Mouse (Mus musculus) cortical plate, adult 2 months (tissue): ENCODE data around the gene Tmc6. TPM values are rescaled to one million over a fixed set of nuclear protein-coding genes. Genes with fewer than 3 reads are reported as not detected.
"Not testable (repeated sequence)": the region's sequence is repeated elsewhere in the genome, so short reads cannot be mapped to it uniquely, and the experiment has no call there.

Experiments used
- H3K27ac ChIP-seq: fragments of 200-500 bp; 2 replicates; pipeline ENCODE4 v1.5.1; 2012; ENCODE audit warnings: low read length, control low read depth, inconsistent platforms; ENCODE audit not compliant: insufficient read depth
- H3K4me1 ChIP-seq: fragments of 200-500 bp; 2 replicates; pipeline ENCODE4 v1.6.1; 2011; ENCODE audit warnings: low read length; ENCODE audit not compliant: control insufficient read depth, insufficient read depth
- H3K4me3 ChIP-seq: fragments of 200-500 bp; 2 replicates; pipeline ENCODE4 v1.5.1; 2011; ENCODE audit warnings: mild to moderate bottlenecking, low read length, control low read depth; ENCODE audit not compliant: insufficient read depth
- CTCF ChIP-seq: fragments of 200-500 bp; IDR thresholded peaks from 2 replicates; pipeline ENCODE4 v1.5.1; 2011; ENCODE audit warnings: mild to moderate bottlenecking, control low read depth, low read length; ENCODE audit not compliant: insufficient read depth; ENCODE audit errors: extremely low read depth
- POLR2A ChIP-seq: fragments of 200-500 bp; IDR thresholded peaks from 2 replicates; pipeline ENCODE4 v1.6.1; 2011; ENCODE audit warnings: mild to moderate bottlenecking, low read length, control low read depth; ENCODE audit not compliant: insufficient read depth; ENCODE audit errors: extremely low read depth
- polyA plus RNA-seq: library from polyadenylated mRNA; depleted of rRNA; stranded (reverse); fragments of >200 nt; gene quantifications from 2 replicates; pipeline ENCODE4 v1.2.3, GENCODE M21; 2012

The Tmc6 gene
- polyA plus RNA-seq, 1 experiment: 9.7 TPM

GRCm38 (mm10) chr11:117824060-117824969, 42.3 kb upstream of the Tmc6 start:
- H3K4me1 ChIP-seq: no peaks in the 10 kb centered on the region; the same call in 1 of the 2 replicates
- no peak overlapping the region for H3K4me3 ChIP-seq
- no peak overlapping the region for H3K27ac ChIP-seq
- peak; percentile 92 for TF ChIP-seq CTCF
- TF ChIP-seq POLR2A: no peak

- no peak for TF ChIP-seq CTCF
- no peak for TF ChIP-seq POLR2A
- Histone ChIP-seq H3K4me3 (no peak overlapping the region), H3K27ac (no peak overlapping the region), H3K4me1 (no peaks in the 10 kb centered on the region; the same call in 1 of the 2 replicates)
These were observed 41.4 kb upstream of the Tmc6 start for GRCm38 (mm10) chr11:117823411-117823810.

GRCm38 (mm10) chr11:117822728-117823241, 40.8 kb upstream of the Tmc6 start:
- no peak for TF ChIP-seq CTCF
- no peak for TF ChIP-seq POLR2A
- H3K4me3 ChIP-seq: no peak overlapping the region
- no peak overlapping the region for H3K27ac ChIP-seq
- no peaks in the 10 kb centered on the region; the same call in 1 of the 2 replicates for H3K4me1 ChIP-seq

GRCm38 (mm10) chr11:117821868-117822267, 39.9 kb upstream of the Tmc6 start:
- Histone ChIP-seq H3K4me1 (no peaks in the 10 kb centered on the region; the same call in 1 of the 2 replicates), H3K27ac (no peak overlapping the region), H3K4me3 (no peak overlapping the region)
- TF ChIP-seq CTCF: no peak
- no peak for TF ChIP-seq POLR2A

- Histone ChIP-seq H3K4me1 (peaks cover 2% of the 10 kb centered on the region; the same call in 1 of the 2 replicates), H3K27ac (no peak overlapping the region), H3K4me3 (no peak overlapping the region)
- TF ChIP-seq CTCF: no peak
- TF ChIP-seq POLR2A: no peak
These were observed 38.2 kb upstream of the Tmc6 start for GRCm38 (mm10) chr11:117820173-117820572.

- H3K27ac ChIP-seq: no peak overlapping the region
- no peak overlapping the region for H3K4me3 ChIP-seq
- H3K4me1 ChIP-seq: peaks cover 2% of the 10 kb centered on the region; the same call in 1 of the 2 replicates
- TF ChIP-seq POLR2A: no peak
- TF ChIP-seq CTCF: no peak
These were observed 37.1 kb upstream of the Tmc6 start for GRCm38 (mm10) chr11:117819095-117819494.

- TF ChIP-seq POLR2A (0 out of 2 replicates have a peak, but pooled peaks have one; percentile 11), CTCF (no peak)
These were observed 34.5 kb upstream of the Tmc6 start for GRCm38 (mm10) chr11:117816389-117816996.

GRCm38 (mm10) chr11:117815850-117816249, 33.9 kb upstream of the Tmc6 start:
- H3K27ac ChIP-seq, H3K4me3 ChIP-seq, H3K4me1 ChIP-seq: not testable (repeated sequence)

More at GRCm38 (mm10) chr11:117816389-117816996, 34.5 kb upstream of the Tmc6 start:
- Histone ChIP-seq H3K4me3 (no peak overlapping the region), H3K4me1 (peaks cover 2% of the 10 kb centered on the region; the same call in 1 of the 2 replicates), H3K27ac (no peak overlapping the region)

GRCm38 (mm10) chr11:117814704-117815366, 32.8 kb upstream of the Tmc6 start:
- Histone ChIP-seq H3K4me1 (peaks cover 2% of the 10 kb centered on the region; the same call in 1 of the 2 replicates), H3K4me3 (no peak overlapping the region), H3K27ac (no peak overlapping the region)
- no peak for TF ChIP-seq CTCF
- TF ChIP-seq POLR2A: no peak

GRCm38 (mm10) chr11:117813867-117814266, 31.9 kb upstream of the Tmc6 start:
- TF ChIP-seq CTCF: no peak
- Histone ChIP-seq H3K4me3 (no peak overlapping the region), H3K4me1 (peaks cover 2% of the 10 kb centered on the region; the same call in 1 of the 2 replicates), H3K27ac (no peak overlapping the region)
